Mouse (Mus musculus) neutrophil, adult 5-6 weeks (primary cell): ENCODE results near the gene Nup205. TPM values are rescaled to one million over a fixed set of nuclear protein-coding genes. Genes with fewer than 3 reads are reported as not detected.

Experiments used
- ATAC-seq: fragments of 151-379, 151-347 bp; 2 replicates; pipeline ENCODE4 v1.8.0; 2017; ENCODE audit warnings: mild to moderate bottlenecking, moderate TSS enrichment; ENCODE audit not compliant: insufficient number of reproducible peaks, poor library complexity, low FRiP score, severe bottlenecking; ENCODE audit errors: extremely low read depth
- total RNA-seq: library from RNA; stranded (forward); fragments of 200-1000 nt; gene quantifications from 2 replicates; pipeline ENCODE4 v1.2.3, GENCODE M21; 2017

Gene Nup205
- total RNA-seq, 1 experiment from 2014 or later = 22.3 TPM

DNA sequence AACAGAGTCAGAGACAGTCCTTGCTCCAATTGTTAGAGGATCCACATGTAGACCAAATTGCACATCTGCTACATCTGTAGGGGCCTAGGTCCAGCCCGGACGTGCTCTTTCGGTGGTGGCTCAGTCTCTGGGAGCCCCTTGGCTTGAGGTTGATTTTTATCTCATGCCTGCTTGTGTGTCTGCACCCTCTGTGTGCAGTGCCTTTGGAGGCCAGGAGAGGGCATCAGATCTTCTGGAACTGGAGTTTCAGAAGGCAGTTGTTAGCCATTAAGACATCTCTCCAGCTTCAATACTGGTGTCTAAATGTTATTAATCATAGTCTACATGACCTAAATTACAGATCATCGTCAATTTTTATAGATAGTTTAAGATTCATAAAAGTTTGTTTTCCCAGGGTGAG lies 66.0 kb downstream of the Nup205 start:
- ATAC-seq = no peak

- no peak for ATAC-seq
These were observed 66.8 kb downstream of the Nup205 start for GRCm38 (mm10) chr6:35243989-35244388.

DNA sequence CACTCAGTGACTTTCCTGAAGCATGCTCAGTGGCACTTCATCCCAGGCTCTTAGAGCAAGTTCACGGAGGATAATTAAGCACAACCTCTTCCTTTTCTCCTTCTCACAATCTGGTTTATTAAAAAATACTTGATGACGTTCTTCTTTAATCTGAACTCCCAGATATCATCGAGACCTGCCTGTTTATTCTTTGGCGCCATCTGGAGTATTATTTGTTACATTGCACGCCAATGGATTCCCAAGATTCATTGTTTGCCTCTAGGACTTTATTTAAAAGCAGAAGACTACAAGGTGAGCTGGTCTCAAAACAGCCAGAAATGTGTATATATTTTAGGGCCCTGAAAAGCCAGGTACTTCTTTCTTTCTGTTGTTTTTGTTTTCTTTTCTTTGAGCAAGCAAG lies 67.9 kb downstream of the Nup205 start:
- 0 out of 2 replicates have a peak, but pooled peaks have one; percentile 36 for ATAC-seq

DNA sequence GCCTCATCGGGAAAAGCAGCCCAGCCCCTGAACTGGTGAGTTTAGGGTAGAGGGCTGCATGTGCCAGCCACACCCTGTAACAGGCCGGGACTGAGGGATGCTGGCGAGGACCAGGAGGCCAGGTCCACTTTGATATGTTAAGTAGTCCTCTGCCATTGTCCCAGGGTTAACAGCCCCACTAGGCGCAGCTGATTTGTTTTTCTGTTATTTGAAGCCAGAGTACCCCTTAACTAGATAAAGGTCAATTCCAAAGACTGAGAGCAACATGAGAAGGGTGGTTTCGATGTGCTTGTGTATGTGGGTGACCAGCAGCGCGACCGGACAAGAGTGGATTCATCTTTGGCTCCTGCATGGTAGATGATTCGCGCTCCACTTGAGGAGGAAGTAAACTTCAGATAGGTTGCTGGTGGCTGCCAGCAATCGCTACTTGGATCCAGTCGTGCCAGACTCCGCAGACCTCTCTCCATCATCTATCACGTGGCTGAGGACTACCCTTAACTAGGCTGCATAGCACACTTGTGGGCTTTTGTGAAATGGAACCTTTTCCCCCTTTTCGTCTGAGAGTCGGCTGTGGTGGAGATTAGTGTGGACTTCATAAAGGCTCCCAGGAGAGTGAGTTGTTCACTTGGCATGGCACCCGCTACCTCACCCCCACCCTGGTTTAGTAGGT lies 74.7 kb downstream of the Nup205 start:
- no peak for ATAC-seq

GRCm38 (mm10) chr6:35252477-35253346 lies 75.5 kb downstream of the Nup205 start:
- peak; percentile 87 for ATAC-seq

GRCm38 (mm10) chr6:35253474-35253873 lies 76.3 kb downstream of the Nup205 start:
- ATAC-seq = no peak

- ATAC-seq = peak; percentile 36; the same call in 1 of the 2 replicates
These were observed 77.1 kb downstream of the Nup205 start for GRCm38 (mm10) chr6:35254136-35254904.

GRCm38 (mm10) chr6:35255017-35255416 lies 77.8 kb downstream of the Nup205 start:
- no peak for ATAC-seq

GRCm38 (mm10) chr6:35256691-35257090 lies 79.5 kb downstream of the Nup205 start:
- ATAC-seq = no peak

- ATAC-seq = no peak
These were observed 80.5 kb downstream of the Nup205 start for GRCm38 (mm10) chr6:35257626-35258190.

DNA sequence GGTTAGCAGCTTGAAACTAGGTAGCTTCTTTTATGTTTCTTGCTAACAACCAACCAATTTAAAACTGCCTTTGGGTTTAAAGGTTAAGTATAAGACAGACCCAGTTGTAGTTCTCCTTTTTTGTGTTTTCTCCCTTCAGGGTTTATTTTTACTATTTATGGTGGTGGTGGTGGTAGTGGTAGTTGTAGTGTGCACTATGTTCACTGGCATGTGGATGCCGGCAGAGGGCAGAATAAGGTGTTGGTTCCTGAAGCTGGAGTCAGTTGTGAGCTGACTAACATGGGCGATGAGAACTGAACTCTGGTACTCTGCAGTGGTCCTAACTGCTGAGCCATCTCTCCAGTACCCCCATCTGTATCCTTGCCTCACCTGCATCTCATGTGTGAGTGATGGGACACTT lies 81.7 kb downstream of the Nup205 start:
- ATAC-seq = no peak

DNA sequence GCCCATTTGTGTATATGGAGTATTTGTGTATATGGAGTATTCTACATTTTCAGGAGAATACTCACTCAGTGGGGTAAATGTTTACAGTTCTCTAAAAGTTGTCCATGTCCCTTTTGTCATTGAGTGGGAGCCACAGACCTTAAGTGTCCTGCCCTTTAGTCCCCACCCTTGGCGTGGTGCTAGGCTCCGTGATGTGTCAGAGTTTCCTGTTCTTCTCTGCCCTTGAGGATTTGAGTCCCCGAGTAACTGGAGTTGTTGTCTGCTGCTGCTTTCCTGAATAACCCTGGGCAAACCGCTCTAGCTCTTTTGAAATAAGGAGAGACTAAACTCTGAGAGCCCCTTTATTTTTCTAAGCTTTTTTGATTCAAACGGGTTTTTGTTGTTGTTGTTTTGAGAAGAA lies 82.3 kb downstream of the Nup205 start:
- no peak for ATAC-seq

- ATAC-seq = no peak
These were observed 83.3 kb downstream of the Nup205 start for GRCm38 (mm10) chr6:35260531-35260930.

DNA sequence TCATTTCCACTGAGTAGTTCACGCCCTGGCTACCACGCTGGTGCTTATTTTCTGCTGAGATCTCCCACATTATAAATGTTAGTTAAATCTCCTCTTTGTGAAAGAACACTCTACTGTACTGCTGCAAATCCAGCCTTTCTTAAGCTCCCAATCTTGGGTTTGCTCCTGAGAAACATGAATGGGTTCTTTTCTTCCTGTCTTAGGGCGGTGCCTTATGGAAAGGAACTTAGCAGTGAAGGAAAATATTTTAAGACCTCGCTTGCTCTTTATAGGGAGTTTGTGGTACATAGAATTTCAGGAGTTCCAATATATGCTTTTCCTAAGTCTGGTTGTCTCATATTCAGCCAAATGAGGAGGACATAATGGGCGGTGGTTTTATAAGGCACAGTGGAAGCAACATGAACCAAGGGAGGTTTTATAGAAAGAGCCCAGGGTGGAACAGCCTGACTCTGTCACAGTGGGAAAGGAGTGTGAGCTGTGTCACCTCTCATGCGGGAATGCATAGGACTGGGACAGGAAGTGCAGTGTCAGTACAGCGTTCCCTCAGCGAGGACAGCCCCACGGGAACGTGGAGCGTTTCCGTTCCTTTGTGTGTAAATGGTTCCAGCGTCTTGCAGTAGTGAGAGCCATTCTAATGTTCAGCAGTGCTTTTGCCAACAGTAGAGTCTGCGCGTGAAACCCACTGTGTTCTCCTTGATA lies 88.5 kb downstream of the Nup205 start:
- no peak for ATAC-seq

- no peak for ATAC-seq
These were observed 91.5 kb downstream of the Nup205 start for GRCm38 (mm10) chr6:35268711-35269110.

DNA sequence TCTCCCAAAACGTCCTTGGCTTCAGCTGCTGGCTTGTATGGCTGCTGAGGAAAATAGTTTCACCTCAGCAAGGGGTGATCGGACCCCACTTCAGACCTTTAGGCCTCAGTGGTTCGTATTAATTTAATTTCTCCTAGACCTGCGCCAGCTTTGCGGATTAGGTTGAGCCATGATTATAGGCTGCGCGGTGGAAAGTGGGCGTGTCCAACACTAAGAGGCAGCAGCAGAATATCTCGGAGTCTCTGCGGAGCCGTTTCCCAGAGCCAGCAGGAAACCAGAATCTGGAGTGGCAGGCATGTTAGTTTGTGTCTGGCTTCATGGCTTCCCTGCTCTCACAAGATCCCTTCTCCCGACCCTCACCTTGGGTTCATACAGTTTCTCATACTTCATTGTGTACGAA lies 92.4 kb downstream of the Nup205 start:
- ATAC-seq = no peak

DNA sequence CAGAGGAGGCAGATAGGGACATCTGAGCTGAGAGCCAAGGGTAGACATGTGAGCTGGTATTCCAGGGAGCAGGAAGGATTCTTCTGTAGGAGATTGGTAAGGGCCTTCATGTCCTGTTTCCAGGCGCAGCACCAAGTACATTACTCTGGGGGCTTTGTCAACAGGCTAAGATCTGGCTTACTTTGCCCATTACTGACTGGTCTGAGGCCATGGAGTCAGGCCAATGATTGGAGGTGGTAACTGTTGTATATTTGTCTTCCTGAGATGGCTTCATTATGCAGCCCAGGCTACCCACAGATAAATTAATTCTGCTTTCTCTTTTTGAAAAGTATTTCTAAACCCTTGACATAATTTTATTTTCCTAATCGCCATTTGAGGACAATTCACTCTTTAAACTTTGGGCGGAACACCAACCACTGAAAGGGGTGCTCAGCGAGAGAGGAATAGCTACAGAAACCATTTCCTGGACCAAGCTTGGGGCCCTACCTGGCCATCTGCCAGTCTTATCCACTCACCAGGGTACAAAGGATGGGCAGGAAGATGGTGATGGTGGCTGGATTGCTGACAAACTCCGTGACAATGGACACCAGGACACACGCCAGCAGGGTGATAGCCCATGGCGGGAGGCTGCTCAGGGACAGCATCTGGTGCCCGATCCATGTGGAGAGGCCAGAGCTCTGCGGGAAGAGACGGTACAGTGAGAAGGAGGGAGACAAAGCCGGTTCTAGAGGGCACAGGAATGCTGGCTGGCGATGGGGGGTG lies 94.1 kb downstream of the Nup205 start:
- no peak for ATAC-seq
